Mouse (Mus musculus): Measurements from ENCODE around the gene Art3.

Gene Art3

DNA sequence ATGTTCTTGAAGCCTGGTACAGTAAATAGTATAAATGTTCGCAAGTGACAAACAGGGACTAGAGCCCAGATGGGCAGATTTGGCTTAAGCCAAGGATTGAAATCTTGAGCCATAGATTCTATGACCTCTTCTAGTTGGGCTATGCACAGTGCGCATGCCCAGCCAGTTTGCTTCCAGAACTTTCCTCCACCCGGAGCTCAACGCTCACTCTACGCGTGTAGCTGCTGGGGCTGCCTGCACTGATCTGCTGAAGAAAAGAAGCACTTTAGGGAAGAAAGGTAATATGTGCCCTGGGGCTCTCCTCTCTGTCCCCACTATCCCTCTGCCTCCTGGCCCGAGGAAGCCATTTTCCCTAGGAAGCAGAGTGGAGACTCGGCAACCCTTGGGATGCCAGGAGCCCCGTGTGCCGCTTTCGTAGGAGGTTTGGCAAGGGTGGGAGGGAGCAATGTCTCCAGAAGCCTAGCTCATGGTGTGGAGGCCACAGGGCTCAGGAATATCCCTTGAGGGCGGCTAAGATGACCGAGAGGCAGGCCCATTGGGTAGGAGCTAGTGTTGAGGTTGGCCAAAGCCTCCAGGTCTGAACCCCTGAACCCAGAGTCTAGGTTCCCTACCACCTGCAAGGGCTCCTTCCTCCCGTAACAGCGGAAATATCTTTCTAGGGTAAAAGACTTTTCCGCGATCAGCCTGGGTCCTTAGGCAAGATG, at the start of gene Art3:
Art3 (plus strand) TSS at position 193 of the 704 bp plus-strand sequence.
- no peak for DNase-seq (ENCODE audit: low read depth)

DNA sequence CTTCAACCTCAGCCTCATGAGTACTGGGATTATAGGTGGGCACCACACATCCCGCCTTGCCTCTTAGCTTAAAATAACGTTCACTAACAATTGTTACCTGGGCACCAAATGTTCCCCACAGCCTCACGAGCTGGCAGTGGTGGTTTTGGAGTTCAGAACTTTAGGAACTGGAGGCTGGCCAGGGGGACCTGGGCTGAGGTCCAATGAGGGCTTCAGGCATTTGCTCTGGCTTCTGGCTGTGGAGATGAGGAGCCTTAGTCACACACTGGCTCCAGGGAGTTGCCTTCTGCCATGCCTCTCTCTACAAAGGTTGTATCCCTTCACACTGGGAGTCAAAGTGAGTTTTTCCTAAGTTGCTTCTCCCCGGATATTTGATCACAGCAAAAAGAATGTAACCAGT, 49.1 kb upstream of the Art3 start:
- DNase-seq (ENCODE audit: low read depth): no peak

- DNase-seq (ENCODE audit: low read depth): no peak
Measured at GRCm38 (mm10) chr5:92283107-92283506, 48.5 kb upstream of the Art3 start.

DNA sequence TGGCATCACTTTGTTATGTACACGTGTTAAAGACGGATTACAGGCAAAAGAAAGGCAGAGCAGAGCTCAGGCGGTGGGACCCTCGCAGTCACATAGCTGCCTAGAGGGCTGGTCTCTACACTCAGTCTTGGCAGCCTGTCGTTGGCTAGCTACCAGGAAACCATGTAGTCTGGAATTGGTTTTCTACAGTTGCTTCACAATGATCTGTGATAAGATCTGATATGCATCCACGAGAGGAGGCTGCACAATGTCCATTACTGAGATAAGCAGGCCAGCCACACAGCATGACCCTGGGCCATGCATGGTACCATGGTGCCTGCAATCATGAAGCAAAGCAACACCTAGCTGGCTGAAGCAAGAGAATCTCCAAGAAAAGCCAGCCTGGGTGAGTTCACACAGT, 43.8 kb upstream of the Art3 start:
- no peak for DNase-seq (ENCODE audit: low read depth)

DNA sequence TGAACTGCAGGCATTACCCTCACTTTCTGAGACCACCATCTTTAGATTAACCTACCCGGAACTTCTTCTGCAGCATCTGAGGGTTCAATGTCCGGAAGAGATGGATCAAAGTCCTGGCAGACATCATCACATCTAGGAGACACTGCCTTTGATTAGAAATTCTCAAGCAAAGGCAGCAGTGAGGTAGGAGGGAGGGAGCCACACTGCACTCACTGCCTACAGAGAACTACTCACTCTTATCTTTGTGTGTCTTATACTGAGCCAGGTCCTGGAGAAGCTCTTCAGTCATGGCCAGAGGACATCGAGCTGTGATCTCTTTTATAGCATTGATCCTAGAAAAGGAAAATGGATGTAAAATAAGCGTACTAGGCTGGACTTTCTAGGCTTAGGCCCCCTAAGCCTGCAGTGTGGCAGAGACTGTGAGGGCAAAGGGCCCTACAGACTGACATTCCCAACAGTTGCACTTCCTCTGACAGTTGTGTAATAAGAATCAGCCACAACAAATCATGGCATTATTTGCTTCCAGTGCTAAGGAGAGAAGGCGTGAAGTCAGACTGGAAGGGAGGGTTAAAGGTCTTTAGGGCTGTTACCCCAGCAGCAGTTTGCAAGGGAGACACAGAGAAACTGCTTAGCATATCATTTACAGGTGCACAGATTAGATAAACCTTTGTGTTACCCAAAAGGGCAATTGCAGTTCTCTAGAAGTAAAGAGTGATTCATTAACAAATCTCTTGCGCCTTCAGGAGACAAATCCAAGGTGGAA, 39.8 kb upstream of the Art3 start:
- DNase-seq (ENCODE audit: low read depth): no peak

- DNase-seq (ENCODE audit: low read depth): no peak
Measured at GRCm38 (mm10) chr5:92294525-92294924, 37.1 kb upstream of the Art3 start.

DNA sequence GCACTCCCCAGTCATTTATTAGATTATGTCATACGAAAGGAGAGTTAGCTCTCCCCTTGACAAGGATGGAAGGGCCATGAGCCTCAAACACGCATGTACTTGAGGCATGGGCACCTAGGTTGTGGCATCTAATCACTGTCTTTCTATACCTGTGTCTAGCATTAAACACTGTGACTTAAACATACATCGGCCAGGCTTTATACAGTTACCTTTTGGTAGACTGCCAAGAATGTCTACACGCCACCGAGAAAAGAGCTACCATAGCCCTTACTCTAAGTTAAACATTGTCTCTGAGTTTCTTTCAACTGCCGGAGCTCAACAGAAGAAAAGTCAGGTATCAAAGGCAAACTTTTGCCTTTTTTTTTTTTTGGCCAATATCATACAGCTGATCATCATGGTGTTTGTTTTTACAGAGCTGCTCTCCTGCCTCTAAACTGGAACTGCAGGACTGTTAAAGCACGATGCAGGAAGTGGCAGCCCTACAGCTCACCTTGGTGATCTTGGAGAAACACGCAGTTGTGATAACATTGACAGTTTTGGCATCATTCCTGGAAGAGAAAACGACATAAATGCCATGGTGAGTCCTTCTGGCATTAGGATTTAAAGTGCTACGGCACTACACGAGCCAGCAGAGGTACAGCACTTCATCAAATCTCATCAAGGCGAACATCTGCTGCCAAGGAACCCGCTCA, 29.3 kb upstream of the Art3 start:
- no peak for DNase-seq (ENCODE audit: low read depth)

- no peak for DNase-seq (ENCODE audit: low read depth)
Measured at GRCm38 (mm10) chr5:92304291-92304690, 27.3 kb upstream of the Art3 start.

DNA sequence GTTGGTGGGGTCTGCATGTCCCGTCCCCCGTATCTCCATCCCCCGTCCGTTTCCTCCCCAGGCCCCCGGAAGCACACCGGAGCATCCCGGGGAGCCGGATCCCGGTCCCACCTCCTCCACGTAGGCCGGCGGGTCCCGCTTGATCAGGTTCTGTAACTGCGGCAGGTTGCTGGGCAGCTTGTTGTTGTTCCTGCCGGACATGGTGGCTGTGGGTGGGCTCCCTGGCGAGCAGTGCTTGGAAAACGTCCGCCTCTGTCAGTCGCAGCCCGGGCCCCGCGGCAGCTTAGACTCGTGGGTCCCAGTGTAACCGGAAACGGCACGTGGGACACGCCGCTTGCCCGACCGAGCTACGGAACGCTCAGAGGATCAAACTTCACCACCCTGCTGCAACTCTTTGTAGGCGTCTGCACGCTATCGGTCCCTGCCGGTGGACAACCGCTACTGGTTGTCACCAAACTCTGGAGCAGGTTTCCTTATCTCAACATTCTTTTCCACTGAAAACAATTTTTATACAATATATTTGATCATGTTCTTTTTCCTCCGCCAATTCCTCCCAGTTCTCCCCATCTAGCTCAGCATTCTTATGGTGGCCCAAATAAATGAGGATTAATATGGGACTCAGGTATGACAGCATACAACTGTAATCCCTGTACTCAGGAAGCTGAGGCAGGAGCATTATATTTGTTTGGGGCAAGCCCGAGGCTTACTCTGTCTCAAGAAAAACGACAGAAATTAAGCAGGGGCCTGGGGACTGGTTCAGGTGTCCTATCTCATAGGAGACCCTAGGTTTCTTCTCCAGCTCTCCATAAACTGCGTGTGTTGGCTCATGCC, 21.7 kb upstream of the Art3 start, which contains the start of gene Sdad1:
Sdad1 (minus strand) TSS at position 799 of the 831 bp plus-strand sequence.
- peak; percentile 86 for DNase-seq (ENCODE audit: low read depth)

- DNase-seq (ENCODE audit: low read depth): no peak
Measured at GRCm38 (mm10) chr5:92312046-92312715, 19.4 kb upstream of the Art3 start.

GRCm38 (mm10) chr5:92313776-92314175, 17.9 kb upstream of the Art3 start:
- no peak for DNase-seq (ENCODE audit: low read depth)

DNA sequence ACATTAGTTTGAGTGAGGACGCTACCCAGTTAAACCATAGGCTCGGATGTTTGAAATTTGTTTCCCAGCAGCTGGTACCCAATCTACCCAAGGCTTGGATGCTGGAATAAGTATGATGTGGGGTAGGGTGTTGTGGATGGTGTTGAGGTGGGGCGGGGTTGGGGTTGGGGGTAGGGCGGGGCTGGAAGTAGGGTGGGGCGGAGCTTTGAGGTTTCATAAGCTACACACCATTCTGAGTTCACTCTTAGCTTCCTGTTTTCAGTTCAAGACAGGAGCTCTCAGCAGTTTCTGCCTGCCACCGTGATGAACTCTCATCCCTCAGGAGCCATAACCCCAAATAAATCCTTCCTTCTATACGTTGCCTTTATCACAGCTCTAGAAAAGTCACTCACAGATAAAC, 13.5 kb upstream of the Art3 start:
- DNase-seq (ENCODE audit: low read depth): no peak

DNA sequence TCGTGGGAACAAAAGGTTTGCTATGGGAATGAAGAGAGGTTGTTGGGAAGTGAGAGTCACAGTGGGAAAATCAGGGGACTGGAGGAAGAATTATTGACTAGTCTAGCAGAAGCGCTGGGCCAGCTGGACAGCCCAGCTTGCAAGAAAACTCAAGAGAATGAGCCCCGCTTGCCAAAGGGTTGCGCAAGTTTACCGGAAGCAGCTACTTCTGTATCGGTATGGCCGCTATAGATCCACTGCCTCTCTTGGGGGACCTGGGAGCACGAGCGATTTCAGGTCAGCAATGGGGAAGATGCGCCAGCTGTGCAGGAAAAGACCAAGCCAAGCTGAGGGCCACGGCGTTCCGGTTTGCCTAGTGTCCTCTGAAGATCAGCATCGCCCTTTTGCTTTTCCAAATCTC, 13.0 kb upstream of the Art3 start:
- no peak for DNase-seq (ENCODE audit: low read depth)

GRCm38 (mm10) chr5:92321631-92322400, 9.8 kb upstream of the Art3 start:
- peak; percentile 48 for DNase-seq (ENCODE audit: low read depth)

GRCm38 (mm10) chr5:92322612-92323011, 9.0 kb upstream of the Art3 start:
- DNase-seq (ENCODE audit: low read depth): no peak

DNA sequence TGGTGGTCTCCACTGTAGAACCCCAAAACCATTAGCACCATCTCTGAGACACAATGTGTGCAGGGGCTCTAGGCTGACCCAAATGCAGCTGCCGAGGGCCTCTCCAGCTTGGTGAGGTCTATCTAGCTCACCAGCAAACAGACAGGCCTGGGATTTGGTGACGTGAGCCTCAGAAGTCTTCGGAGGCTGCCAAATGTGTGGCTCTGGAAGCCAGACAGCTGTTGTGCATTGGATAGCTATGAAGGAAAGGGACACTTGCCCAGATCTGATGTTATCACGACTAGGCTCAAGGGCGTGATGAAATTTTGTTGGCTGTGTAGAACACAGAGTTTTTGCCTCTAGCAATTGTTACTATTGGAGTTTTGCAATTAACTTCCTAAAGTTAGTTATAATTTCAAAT, 8.4 kb upstream of the Art3 start:
- peak; percentile 87 for DNase-seq (ENCODE audit: low read depth)

DNA sequence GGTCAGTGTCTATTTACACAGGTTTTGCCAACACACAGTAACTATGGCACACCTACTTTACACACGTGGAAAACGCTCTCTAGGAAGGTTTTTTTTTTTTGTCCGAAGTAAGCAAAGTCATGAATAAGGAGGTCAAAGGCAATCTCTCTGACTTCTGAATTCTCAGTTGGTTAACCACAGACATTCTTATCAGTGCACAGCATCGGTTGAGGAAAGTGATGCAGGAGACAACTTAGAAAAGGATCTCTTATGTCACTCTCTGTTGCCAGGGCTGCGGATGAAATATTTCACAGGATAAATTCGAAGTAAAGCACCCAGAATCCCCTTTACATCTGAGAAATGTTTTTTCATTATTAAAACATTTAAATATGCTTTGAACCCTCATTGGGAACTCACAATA, 4.3 kb upstream of the Art3 start:
- no peak for DNase-seq (ENCODE audit: low read depth)

DNA sequence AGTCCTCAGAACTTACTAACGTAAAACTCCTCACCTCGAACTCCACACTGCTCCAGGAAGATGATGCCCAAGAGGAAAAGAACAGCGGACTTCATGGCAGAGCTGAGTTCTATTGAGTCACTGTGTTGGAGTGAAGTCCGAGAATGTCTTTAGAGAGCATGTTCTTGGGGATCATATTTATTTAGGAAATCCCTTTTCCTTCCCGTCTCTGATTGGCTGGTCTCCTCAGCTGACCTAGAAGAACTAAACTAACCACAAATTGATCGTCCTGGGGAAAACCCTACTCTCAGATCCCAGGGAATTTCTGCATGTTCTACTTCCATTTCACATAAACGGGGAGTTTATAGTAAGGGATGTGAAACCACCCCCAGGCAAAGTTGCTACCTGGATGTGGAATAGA, 3.7 kb upstream of the Art3 start, which contains the start of gene Cxcl9:
Cxcl9 (minus strand) TSS at position 151 of the 400 bp plus-strand sequence.
- DNase-seq (ENCODE audit: low read depth): no peak

DNA sequence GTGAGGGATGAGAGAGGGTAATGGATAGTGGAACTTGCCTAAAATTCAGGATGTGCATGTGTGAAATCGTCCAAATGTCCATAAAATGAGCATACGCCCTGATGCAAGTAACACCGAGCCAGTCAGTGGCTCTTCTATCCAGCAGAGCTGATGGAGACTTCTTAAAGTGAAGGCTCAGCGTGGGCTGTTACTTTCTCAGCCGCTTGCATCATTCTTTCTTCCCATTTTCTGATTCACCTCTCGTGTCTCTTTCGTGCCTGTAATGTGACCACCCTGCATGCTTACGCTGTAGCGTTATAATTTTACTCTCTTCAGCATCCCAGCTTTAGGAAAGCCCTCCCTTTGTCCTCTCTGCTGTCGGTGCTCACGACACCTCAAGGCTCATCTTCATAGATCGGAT, 505 bp upstream of the Art3 start:
- DNase-seq (ENCODE audit: low read depth): no peak

DNA sequence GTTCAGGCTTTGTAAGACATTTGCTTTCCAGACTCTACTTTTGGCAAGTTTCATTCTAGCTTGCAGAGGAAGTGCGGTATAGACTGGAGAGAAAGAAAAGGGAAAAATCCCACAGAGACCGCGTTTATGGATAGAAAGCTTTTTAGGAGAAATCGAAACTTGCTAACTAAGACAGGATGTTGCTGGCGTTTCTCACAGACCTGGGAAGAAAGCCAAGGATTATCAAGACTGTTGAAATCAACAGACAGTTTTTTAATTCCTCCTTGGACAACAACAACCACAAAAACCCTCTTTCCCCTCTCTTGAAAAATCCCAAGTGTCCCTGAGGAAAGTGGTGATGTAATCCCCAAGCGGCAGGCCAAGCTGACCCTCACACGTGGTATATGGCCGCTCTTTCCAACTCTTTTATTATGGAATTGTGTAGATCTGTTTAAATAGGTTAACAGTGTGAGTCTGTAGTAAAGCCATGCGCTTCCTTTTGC, 773 bp downstream of the Art3 start:
- DNase-seq (ENCODE audit: low read depth): no peak

Data from fibroblast of lung, adult 2 months (primary cell).